Mouse (Mus musculus) erythroblast, embryonic 14.5 days (primary cell): ENCODE measurements at regions not wholly inside any gene's neighbourhood (a gene's known extent, or its start where the extent isn't known, plus 50 kb on each side); places are given as distances from the start of the nearest gene placed in this dataset.

Source experiments
- GATA1 ChIP-seq: IDR thresholded peaks from 2 replicates; pipeline ENCODE4 v1.6.1; 2012; ENCODE audit warnings: low read length, inconsistent platforms, mixed read lengths
- TAL1 ChIP-seq: IDR thresholded peaks from 3 replicates; pipeline ENCODE4 v1.6.1; 2012; ENCODE audit warnings: low read length, inconsistent platforms, mixed read lengths

DNA sequence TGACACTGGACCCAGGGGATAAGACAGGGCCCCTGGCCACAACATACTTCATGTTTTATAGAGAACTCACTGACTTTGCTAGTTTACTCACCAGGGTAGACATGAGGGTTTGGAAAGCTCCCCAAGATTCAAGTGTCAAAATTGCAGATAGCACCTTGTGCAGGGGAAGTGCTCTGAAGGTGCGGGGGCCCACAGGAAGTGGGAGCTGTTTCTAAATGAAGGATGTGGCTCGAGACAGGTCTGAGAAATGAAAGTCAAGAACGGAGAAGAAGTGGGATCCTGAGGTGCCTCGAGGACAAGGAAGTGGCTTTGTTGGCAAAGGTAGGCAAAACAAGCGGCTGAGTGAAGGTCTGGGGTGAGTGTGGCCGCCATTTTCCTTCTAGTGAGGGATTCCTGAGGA lies 157.8 kb upstream of the Id2 start:
- TF ChIP-seq GATA1 (no peak), TAL1 (no peak)
